Mouse (Mus musculus): ENCODE measurements around the gene Stt3a. TPM values are rescaled to one million over a fixed set of nuclear protein-coding genes. Genes with fewer than 3 reads are reported as not detected.

Gene Stt3a
- polyA plus RNA-seq, 1 experiment from 2014 or later = 104 TPM

- no peaks in the 10 kb centered on the region for H3K9me3 ChIP-seq (ENCODE audit: control insufficient read depth, low read length)
- peaks cover 5% of the 10 kb centered on the region; the same call in 1 of the 2 replicates for H3K36me3 ChIP-seq (ENCODE audit: control insufficient read depth, insufficient read depth)
- no peak for ATAC-seq
- 9% methylated on average over 12 of the region's 12 CpGs for WGBS
- H3K4me2 ChIP-seq (ENCODE audit: low read length) = peak within 1 kb of the TSS; percentile 98
- H3K27me3 ChIP-seq (replicated peaks; ENCODE audit: control insufficient read depth, insufficient read depth, low read length) = no peaks in the 10 kb centered on the region
- H3K4me3 ChIP-seq (replicated peaks; ENCODE audit: low read length) = peak within 1 kb of the TSS; percentile 79
- H3K27ac ChIP-seq (ENCODE audit: low read length) = peak within 1 kb of the TSS; percentile 88
- peak within 1 kb of the TSS; percentile 70 for H3K9ac ChIP-seq (replicated peaks; ENCODE audit: low read depth, low read length)
- peaks cover 16% of the 10 kb centered on the region for H3K4me1 ChIP-seq (replicated peaks; ENCODE audit: control insufficient read depth, insufficient read depth, low read length)
Measured at GRCm38 (mm10) chr9:36727034-36727755, 40.3 kb downstream of the Stt3a start, which contains the start of gene Chek1. Gene Chek1 (minus strand): TSS chr9:36727065.

GRCm38 (mm10) chr9:36726131-36727033 is 41.1 kb downstream of the Stt3a start:
- no peaks in the 10 kb centered on the region for H3K9me3 ChIP-seq (ENCODE audit: control insufficient read depth, low read length)
- WGBS = under 1% methylated on average over 53 of the region's 53 CpGs
- H3K4me1 ChIP-seq (replicated peaks; ENCODE audit: control insufficient read depth, insufficient read depth, low read length) = peaks cover 16% of the 10 kb centered on the region
- no peaks in the 10 kb centered on the region for H3K36me3 ChIP-seq (ENCODE audit: control insufficient read depth, insufficient read depth)
- peak overlapping the region; percentile 79 for H3K4me3 ChIP-seq (replicated peaks; ENCODE audit: low read length)
- peak overlapping the region; percentile 70 for H3K9ac ChIP-seq (replicated peaks; ENCODE audit: low read depth, low read length)
- peak; percentile 96 for ATAC-seq
- no peaks in the 10 kb centered on the region for H3K27me3 ChIP-seq (replicated peaks; ENCODE audit: control insufficient read depth, insufficient read depth, low read length)
- peak overlapping the region; percentile 88 for H3K27ac ChIP-seq (ENCODE audit: low read length)
- peak overlapping the region; percentile 98 for H3K4me2 ChIP-seq (ENCODE audit: low read length)

- Histone ChIP-seq H3K4me2 (ENCODE audit: low read length) (no peak overlapping the region), H3K9ac (replicated peaks; ENCODE audit: low read depth, low read length) (no peak overlapping the region), H3K27me3 (replicated peaks; ENCODE audit: control insufficient read depth, insufficient read depth, low read length) (no peaks in the 10 kb centered on the region), H3K4me3 (replicated peaks; ENCODE audit: low read length) (no peak overlapping the region), H3K27ac (ENCODE audit: low read length) (no peak overlapping the region), H3K36me3 (ENCODE audit: control insufficient read depth, insufficient read depth) (peaks cover 4% of the 10 kb centered on the region; the same call in 1 of the 2 replicates), H3K4me1 (replicated peaks; ENCODE audit: control insufficient read depth, insufficient read depth, low read length) (no peaks in the 10 kb centered on the region), H3K9me3 (ENCODE audit: control insufficient read depth, low read length) (no peaks in the 10 kb centered on the region)
- ATAC-seq = no peak
- WGBS = 76% methylated on average over 3 of the region's 3 CpGs
Measured at GRCm38 (mm10) chr9:36716624-36717023, 50.9 kb downstream of the Stt3a start.

GRCm38 (mm10) chr9:36707304-36707703 is 60.2 kb downstream of the Stt3a start:
- 0 out of 2 replicates have a peak, but pooled peaks cover 3% of the 10 kb centered on the region for H3K36me3 ChIP-seq (ENCODE audit: control insufficient read depth, insufficient read depth)
- no peak overlapping the region for H3K4me2 ChIP-seq (ENCODE audit: low read length)
- WGBS = 91% methylated on average over 6 of the region's 6 CpGs
- H3K4me1 ChIP-seq (replicated peaks; ENCODE audit: control insufficient read depth, insufficient read depth, low read length) = no peaks in the 10 kb centered on the region
- no peaks in the 10 kb centered on the region for H3K27me3 ChIP-seq (replicated peaks; ENCODE audit: control insufficient read depth, insufficient read depth, low read length)
- H3K9me3 ChIP-seq (ENCODE audit: control insufficient read depth, low read length) = no peaks in the 10 kb centered on the region
- no peak overlapping the region for H3K9ac ChIP-seq (replicated peaks; ENCODE audit: low read depth, low read length)
- no peak for ATAC-seq
- H3K4me3 ChIP-seq (replicated peaks; ENCODE audit: low read length) = no peak overlapping the region
- H3K27ac ChIP-seq (ENCODE audit: low read length) = no peak overlapping the region

- Histone ChIP-seq H3K36me3 (ENCODE audit: control insufficient read depth, insufficient read depth) (0 out of 2 replicates have a peak, but pooled peaks cover 3% of the 10 kb centered on the region), H3K9me3 (ENCODE audit: control insufficient read depth, low read length) (no peaks in the 10 kb centered on the region), H3K4me2 (ENCODE audit: low read length) (no peak overlapping the region), H3K27ac (ENCODE audit: low read length) (no peak overlapping the region), H3K9ac (replicated peaks; ENCODE audit: low read depth, low read length) (no peak overlapping the region), H3K4me3 (replicated peaks; ENCODE audit: low read length) (no peak overlapping the region), H3K4me1 (replicated peaks; ENCODE audit: control insufficient read depth, insufficient read depth, low read length) (no peaks in the 10 kb centered on the region), H3K27me3 (replicated peaks; ENCODE audit: control insufficient read depth, insufficient read depth, low read length) (no peaks in the 10 kb centered on the region)
- ATAC-seq = no peak
- 87% methylated on average over 3 of the region's 3 CpGs for WGBS
Measured at GRCm38 (mm10) chr9:36705923-36706322, 61.6 kb downstream of the Stt3a start.

- no peak overlapping the region for H3K4me2 ChIP-seq (ENCODE audit: low read length)
- 92% methylated on average over 10 of the region's 10 CpGs for WGBS
- ATAC-seq = no peak
- no peak overlapping the region for H3K27ac ChIP-seq (ENCODE audit: low read length)
- no peaks in the 10 kb centered on the region for H3K4me1 ChIP-seq (replicated peaks; ENCODE audit: control insufficient read depth, insufficient read depth, low read length)
- no peaks in the 10 kb centered on the region for H3K9me3 ChIP-seq (ENCODE audit: control insufficient read depth, low read length)
- no peaks in the 10 kb centered on the region for H3K27me3 ChIP-seq (replicated peaks; ENCODE audit: control insufficient read depth, insufficient read depth, low read length)
- H3K4me3 ChIP-seq (replicated peaks; ENCODE audit: low read length) = no peak overlapping the region
- no peaks in the 10 kb centered on the region for H3K36me3 ChIP-seq (ENCODE audit: control insufficient read depth, insufficient read depth)
- no peak overlapping the region for H3K9ac ChIP-seq (replicated peaks; ENCODE audit: low read depth, low read length)
Measured at GRCm38 (mm10) chr9:36694276-36694675, 73.2 kb downstream of the Stt3a start.

GRCm38 (mm10) chr9:36692920-36693319 is 74.6 kb downstream of the Stt3a start, which contains the start of gene Acrv1:
Gene Acrv1 (plus strand): TSS chr9:36693220.
- Histone ChIP-seq H3K9me3 (ENCODE audit: control insufficient read depth, low read length) (no peaks in the 10 kb centered on the region), H3K4me1 (replicated peaks; ENCODE audit: control insufficient read depth, insufficient read depth, low read length) (no peaks in the 10 kb centered on the region), H3K4me2 (ENCODE audit: low read length) (no peak within 1 kb of the TSS), H3K9ac (replicated peaks; ENCODE audit: low read depth, low read length) (no peak within 1 kb of the TSS), H3K27me3 (replicated peaks; ENCODE audit: control insufficient read depth, insufficient read depth, low read length) (no peaks in the 10 kb centered on the region), H3K36me3 (ENCODE audit: control insufficient read depth, insufficient read depth) (no peaks in the 10 kb centered on the region), H3K4me3 (replicated peaks; ENCODE audit: low read length) (no peak within 1 kb of the TSS), H3K27ac (ENCODE audit: low read length) (no peak within 1 kb of the TSS)
- ATAC-seq = no peak
- 65% methylated on average over 1 of the region's 1 CpGs for WGBS

GRCm38 (mm10) chr9:36687329-36687728 is 80.2 kb downstream of the Stt3a start:
- Histone ChIP-seq H3K9ac (replicated peaks; ENCODE audit: low read depth, low read length) (no peak overlapping the region), H3K4me1 (replicated peaks; ENCODE audit: control insufficient read depth, insufficient read depth, low read length) (no peaks in the 10 kb centered on the region), H3K4me2 (ENCODE audit: low read length) (no peak overlapping the region), H3K9me3 (ENCODE audit: control insufficient read depth, low read length) (no peaks in the 10 kb centered on the region), H3K36me3 (ENCODE audit: control insufficient read depth, insufficient read depth) (no peaks in the 10 kb centered on the region), H3K27ac (ENCODE audit: low read length) (no peak overlapping the region), H3K4me3 (replicated peaks; ENCODE audit: low read length) (no peak overlapping the region), H3K27me3 (replicated peaks; ENCODE audit: control insufficient read depth, insufficient read depth, low read length) (no peaks in the 10 kb centered on the region)
- ATAC-seq = no peak

GRCm38 (mm10) chr9:36681424-36681823 is 86.1 kb downstream of the Stt3a start:
- no peak for ATAC-seq
- no peaks in the 10 kb centered on the region for H3K9me3 ChIP-seq (ENCODE audit: control insufficient read depth, low read length)
- H3K9ac ChIP-seq (replicated peaks; ENCODE audit: low read depth, low read length) = no peak overlapping the region
- no peak overlapping the region for H3K4me3 ChIP-seq (replicated peaks; ENCODE audit: low read length)
- no peak overlapping the region for H3K4me2 ChIP-seq (ENCODE audit: low read length)
- H3K4me1 ChIP-seq (replicated peaks; ENCODE audit: control insufficient read depth, insufficient read depth, low read length) = no peaks in the 10 kb centered on the region
- WGBS = 64% methylated on average over 2 of the region's 2 CpGs
- no peak overlapping the region for H3K27ac ChIP-seq (ENCODE audit: low read length)
- no peaks in the 10 kb centered on the region for H3K27me3 ChIP-seq (replicated peaks; ENCODE audit: control insufficient read depth, insufficient read depth, low read length)
- no peaks in the 10 kb centered on the region for H3K36me3 ChIP-seq (ENCODE audit: control insufficient read depth, insufficient read depth)

All from forebrain, embryonic 16.5 days (tissue).